Mouse (Mus musculus) gastrocnemius, adult 8-10 months (tissue): ENCODE measurements around the gene Ankrd13c. TPM values are rescaled to one million over a fixed set of nuclear protein-coding genes. Genes with fewer than 3 reads are reported as not detected.
A peak's percentile ranks its signal among the peaks of the same experiment; 100 is the strongest.
"Not testable (repeated sequence)": the region's sequence is repeated elsewhere in the genome, so short reads cannot be mapped to it uniquely, and the experiment has no call there.

Experiments
- DNase-seq, 2 experiments: peaks; one replicate each; pipeline ENCODE4 v3.0.0; 2022; ENCODE audit warnings: low spot score in 2 of 2
- total RNA-seq, 4 experiments: library from RNA; stranded (reverse); gene quantifications; 2 replicates each; pipeline ENCODE4 v1.2.4; 2022

The Ankrd13c gene
- total RNA-seq, result 10 to 100 TPM; 22.9 to 31.1 (median 25.7) TPM

DNA sequence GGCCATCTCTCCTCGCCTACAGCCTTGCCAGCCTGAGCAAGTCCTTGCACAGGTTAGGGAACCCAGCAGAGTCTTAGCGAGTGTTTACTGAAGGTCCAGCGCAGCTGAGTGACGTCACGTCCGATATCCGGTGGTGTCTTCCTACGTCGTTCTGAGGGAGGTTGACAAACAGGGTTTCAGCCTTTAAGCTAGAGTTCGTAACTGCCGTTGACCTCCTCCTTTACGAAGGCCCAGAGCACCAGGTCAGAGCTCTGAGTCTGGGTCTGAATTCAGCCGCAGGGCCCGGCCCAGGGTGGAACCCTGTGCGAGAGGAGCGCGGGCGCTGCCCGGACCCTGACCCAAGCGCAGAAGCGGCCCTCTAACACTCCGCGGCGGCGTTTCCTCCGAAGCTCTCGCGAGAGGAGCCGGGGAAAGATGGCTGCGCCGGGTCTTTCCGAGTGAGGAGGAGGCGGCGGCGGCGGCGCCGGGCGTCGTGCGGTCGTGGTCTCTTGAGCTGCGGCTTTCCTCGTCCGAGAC lies at the start of gene Ankrd13c:
Ankrd13c (plus strand) TSS at position 397 of the 516 bp plus-strand sequence.
- DNase-seq, result peak; percentile 80

DNA sequence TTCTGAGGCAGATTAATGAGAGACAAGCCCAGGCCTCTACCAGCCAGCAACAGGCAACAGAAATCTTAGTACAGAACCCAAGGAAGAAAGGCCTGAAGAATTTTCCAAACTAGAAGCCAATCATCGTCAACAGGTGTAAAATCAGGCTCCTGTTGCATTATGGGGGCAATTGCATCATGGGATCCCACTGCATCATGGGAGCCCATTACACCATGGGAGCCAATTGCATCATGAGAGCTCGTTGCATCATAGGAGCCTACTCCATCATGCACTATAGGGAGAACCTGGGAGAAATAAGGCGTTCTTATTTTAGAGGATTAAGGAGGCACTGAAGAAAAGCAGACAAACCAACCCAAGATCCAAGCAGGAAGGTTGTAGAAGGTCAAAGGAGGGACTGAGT lies 49.4 kb upstream of the Ankrd13c start:
- DNase-seq, result no peak

DNA sequence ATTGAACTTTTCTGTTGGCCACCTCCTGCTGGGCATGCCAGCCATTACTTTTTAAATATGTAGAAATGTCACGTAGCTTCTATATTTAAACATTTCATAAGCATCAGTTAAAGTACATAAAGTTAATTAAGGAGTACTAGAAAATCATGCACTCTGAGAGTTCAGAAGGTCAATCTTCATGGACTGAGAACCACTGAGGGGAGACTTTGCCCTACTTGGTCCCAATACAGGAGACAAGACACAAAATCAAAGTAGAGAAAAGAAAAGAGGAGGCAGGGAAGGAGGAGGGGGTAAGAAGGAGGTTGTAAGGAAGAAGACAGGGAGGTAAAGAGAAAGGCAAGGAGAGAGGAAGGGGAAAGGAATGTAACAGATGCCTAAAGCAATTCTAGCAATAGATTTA lies 47.1 kb upstream of the Ankrd13c start:
- no peak for DNase-seq

DNA sequence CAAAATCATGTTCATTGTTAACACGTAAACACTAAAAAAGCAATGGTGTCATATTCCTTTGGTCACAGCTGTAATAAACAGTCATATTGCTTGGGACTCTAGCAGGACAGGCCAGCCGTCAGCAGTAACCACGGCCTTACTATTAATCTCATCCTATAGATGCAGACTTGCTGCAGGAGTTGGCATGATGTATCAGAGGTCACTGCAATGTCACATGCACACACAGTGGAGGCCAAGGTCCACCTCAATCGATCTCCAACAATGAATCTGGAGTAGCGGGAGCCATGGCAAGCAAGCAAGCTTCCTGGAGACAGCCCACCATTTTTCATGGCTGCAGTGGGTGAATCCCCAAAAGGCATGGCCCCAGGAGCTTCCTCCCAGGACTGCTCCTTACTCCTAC lies 45.3 kb upstream of the Ankrd13c start:
- DNase-seq, result no peak

DNA sequence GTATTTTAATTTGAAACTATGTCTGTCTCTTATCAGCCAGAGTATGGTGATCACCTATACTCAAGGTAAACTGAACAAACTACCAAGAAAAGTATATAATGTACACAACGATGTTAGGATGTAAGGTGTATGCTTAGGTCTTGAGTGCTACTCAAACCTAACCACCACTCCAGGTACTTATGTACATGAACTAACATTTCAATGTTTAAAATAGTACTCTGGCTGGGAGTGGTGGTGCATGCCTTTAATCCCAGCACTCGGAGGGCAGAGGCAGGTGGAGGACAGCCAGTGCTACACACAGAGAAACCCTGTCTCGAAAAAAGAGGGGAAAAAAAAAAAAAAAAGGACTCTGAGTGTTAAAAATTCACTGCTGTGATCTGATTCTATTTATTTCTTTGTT lies 38.9 kb upstream of the Ankrd13c start:
- no peak for DNase-seq

DNA sequence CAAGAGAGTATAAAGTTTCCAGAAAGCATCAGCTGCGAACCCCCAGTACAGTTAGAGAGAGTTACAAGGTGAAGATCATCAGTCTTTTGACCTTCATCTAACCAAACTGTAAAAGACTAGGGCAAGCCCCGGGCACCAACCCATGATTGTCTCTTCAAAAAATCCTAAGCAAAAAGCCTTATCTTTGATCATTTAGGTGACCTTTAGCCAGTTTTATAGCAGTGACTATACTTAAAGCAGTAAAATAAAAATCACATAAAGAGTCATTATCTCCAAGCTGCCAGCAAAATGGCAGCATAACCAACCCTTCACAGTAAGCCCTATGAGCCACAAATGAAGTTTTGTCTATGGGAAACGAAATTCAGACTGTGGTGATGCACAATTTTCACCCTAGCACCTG lies 36.8 kb upstream of the Ankrd13c start:
- no peak for DNase-seq

DNA sequence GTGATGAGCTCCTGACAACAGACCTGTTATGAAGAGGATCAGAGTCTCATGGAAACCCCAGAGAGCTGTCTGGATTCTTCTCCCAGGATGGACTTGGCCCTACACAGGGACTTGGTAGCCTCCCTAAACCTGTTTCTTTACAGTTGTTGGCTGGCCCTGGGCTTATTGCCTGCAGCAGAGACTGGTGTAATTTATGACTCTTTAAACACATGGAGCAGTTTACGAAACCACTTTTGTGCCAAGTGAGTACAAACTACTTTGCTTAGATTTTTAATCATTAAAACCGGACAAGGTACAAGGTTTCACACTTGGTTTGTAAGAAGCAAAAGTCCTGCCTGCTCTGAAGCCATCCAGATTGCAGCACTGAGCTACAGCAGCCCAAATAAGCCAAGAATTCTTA lies 34.9 kb upstream of the Ankrd13c start:
- no peak for DNase-seq

DNA sequence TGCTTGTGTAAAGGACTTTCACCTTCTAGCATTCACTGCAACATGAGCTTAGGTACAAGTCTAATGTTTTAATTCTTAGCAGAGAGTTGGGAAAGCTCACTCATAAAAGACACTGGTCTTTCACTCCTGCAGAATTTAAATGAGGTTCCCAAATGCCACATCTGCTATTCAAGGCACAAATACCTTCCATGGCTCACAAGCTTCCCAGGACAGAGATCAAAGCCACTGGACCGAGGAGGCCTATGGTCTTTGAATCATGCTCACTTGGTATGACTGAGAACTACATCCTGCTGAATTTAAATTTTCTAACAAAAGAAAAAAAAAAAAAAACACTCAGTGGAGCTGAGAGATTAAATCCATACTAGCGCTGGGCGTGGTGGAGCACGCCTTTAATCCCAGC lies 30.7 kb upstream of the Ankrd13c start:
- no peak for DNase-seq

DNA sequence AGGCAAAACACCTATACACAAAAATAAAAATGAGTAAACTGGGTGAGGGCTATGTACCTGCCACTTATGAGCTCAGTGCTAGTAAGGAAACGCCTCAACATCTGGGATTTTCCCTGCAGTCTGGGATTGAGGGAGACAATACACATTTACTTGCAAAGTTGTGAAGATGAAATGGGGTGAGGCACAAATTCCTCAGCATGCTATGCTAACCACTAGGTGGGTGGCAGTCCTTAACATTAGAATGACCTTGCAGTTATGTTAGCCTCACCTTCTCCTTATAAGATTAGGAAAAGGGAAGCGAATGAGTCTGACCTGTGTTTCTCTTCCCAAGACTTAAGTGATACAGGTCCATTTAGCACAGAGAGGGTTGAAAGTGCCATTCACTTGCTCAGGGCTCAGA lies 25.7 kb upstream of the Ankrd13c start:
- DNase-seq, result no peak

DNA sequence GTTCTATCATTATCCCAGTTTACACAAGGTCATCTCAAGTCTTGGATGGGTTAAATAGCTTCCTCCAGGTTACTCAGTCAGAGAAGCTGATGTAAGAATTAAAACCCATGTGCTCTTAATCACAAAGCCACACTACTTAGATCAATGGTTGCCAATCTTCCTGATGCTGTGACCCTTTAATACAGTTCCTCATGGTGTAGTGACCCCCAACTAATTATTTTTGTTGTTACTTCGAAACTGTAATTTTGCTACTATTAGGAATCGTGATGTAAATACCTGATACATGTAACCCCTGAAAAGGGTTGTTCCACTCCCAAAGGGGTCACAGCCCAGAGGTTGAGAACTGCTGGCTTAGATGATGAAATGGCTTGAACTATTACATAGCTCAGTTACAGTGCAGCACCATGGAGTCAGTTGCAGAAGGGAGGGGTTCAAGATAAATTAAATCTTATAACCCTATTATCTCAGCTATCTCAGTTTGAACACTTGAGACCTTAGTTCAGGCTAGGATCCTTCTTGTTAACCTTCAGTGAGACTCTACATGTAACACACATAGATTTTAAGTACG lies 23.7 kb upstream of the Ankrd13c start:
- no peak for DNase-seq

DNA sequence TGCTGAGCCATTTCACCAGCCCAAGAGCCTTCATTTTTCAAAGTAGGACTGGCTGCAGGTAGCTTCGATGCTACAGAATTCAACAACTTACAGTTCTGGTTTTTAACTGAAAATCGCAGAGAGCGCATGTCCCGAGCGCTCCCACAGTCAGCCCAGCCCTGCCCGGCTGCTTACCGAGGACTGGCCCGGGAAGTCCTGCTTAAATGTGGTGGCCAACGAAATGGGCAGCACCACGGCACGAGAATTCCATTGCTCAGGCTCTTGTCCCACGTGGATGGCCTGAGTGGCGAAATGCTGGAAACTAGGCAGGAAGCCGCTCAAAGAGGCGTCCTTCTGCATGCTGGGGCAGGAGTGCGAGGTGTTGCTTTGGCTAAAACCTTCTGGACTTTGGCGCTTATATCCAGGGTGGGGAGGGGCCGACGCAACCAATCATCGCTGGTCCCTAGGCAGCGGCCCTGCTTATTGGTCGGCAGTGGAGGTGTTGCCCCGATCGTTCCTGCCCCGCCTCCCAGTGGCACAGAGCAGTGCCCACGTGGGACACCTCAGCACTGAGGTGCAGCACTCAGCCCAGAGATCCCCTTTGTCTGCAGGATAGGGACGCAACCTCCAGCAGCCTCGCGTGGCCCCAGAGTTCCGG lies 22.2 kb upstream of the Ankrd13c start, which contains the start of gene Cth:
Cth (minus strand) TSS at position 386 of the 637 bp plus-strand sequence.
- peak; percentile 77 to 90 for DNase-seq

DNA sequence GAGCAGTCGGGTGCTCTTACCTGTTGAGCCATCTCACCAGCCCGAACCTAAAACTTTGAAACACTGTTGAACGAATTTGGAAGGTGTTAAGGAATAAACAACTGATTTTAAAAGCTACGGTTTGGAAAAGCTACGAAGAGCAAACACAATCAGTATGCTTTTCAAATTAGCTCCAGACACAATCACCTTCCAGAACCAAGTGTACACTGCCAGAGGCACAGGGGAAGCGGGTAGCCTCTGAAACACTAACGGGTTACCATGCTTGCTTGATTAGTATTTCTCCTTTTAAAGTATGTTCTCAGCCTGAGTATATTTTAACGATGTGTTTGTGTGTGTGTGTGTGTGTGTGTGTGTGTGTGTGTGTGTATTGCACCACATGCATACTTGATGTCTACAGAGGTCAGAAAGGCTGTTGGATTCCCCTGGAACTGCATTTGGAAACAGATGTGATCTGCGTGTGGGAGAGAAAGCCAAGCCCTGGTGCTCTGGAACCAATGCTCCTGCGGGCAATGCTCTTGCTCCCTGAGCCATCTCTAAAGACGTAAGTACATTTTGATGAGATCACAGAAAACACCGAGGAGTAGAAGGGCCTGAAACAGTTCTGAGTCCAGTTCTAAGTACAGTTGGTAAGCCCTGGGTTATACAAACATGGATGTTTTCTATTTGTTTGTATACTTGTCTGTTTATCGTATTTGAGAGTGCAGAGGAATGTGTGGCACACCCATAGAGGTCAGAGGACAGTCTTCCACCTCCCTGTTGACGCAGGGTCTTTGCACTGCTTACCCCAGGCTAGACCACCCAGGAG lies 21.1 kb upstream of the Ankrd13c start:
- no peak for DNase-seq

DNA sequence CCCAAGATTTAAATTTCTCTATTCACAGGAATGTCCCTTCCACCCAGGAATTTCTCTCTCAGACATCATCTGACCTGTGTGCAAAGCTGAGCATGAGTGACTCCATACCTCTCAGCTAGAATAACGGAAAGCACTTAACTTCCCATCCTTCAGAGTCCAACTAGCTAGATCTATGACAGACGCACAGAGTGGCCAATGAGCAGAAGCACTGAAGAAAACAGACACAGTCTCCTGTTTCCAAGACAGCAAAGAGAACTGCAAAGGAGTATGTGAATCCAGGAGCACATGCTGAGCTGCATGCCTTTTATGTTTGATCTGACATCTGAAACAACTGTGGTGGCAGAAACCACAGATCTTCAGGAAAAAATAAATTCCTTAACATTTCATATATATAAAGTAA lies 20.3 kb upstream of the Ankrd13c start:
- DNase-seq, result no peak

DNA sequence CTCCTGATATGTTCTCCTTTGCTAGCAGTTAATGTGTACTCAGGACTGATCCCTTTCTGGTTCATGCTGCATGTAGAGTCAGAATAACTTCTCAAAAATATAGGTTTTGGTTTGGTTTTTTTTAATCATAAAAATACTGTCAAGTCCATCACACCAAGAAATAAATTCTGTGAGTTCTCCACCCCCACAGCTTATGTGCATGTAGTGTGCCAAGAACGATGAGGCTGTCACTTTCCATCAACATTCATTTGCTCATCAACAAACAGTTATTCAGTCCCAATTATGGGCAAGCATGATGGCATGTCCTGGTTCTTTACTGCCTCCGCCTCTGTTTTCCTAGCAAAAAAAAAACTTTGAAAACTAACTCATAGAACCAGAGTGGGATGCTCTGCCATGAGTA lies 18.3 kb upstream of the Ankrd13c start:
- no peak for DNase-seq

DNA sequence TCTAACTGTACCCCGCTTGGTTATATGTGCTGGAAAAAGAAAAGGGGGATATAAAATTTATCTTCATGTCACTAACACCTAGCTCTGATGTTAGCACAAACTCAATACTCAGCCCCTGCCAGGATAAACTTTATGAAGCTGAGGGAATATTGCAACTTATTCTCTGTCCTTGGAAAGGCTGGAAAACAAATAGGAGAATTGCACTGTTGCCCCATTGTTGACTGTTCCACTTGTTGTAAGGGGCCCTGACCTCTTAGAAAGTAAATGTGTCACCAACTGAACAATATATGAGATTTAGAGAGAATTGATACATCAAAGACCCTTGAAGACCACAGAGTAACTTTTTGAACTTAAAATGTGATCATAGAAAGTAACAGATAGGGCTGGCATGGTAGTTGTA lies 17.6 kb upstream of the Ankrd13c start:
- DNase-seq, result no peak

DNA sequence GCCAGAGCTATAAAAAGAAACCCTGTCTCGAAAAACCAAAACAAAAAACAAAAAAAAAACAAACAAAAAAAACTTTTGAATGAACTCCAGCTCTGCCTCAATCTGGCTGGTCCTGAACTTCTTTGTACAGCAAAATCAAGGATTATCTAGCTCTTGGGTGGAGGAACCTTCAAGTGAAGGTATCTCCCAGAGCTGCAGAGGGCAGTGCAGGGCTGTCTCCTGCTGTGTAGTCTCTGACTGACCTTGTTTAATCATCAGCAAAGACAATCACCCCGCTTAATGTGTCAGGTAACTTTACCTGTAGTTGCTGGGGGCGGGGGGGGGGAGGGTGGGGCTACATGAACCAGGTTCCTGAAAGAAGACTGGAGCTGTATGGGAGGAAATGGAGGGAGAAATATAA lies 15.4 kb upstream of the Ankrd13c start:
- DNase-seq, result no peak

DNA sequence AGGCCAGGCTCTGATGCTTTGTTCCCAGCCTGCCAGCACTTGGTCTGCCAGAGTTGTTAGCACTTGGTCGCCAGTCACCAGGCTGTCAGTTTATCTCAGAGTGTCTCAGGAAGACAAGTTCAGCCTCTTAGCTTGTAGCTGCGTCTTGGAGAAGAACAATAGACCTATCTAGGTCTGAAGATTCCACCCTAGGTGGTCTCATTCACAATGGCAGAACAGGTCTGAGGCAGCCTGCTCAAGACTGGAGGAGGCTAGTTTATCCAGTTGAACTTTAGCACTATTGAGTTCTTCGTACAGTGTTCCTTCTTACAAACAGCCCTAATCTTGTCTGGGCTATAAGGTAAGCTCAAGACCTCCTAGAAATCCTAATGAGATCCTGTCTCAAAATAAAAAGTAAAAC lies 15.0 kb upstream of the Ankrd13c start:
- no peak for DNase-seq

DNA sequence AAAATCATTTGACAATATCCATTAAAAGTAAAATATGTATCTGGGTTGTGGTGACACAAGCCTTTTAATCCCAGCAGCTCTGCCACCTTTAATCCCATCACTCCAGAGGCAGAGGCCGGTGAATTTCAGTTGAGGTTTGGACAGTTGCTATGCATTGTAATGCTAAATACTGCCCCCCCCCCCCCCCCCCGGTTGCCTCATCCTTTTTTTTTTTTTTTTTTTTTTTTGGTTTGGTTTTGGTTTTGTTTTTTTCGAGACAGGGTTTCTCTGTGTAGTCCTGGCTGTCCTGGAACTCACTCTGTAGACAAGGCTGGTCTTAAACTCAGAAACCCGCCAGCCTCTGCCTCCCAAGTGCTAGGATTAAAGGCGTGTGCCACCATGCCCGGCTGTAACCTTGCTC lies 13.8 kb upstream of the Ankrd13c start:
- not testable (repeated sequence) for DNase-seq

DNA sequence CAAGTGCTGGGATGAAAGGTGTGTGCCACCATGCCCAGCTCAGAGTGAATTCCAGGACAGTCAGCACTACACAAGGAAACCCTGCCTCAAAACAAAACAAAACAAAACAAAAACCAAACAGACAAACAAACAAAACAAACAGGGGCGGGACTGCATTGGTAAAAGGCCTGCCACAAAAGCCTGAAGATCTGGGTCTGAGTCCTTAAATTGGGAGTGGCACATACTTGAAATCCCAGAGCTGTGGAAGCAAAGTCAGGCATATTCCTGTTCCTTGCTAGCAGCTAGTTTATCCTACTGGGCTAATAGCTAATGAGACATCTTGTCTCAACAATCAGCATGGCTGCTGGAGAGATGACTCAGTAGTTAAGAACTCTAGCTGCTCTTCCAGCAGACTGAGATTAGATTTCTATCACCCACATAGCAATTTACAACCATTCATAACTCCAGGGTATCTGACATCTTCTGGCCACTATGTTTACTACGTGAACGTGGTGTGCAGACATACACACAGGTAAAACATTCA lies 12.7 kb upstream of the Ankrd13c start:
- no peak for DNase-seq

DNA sequence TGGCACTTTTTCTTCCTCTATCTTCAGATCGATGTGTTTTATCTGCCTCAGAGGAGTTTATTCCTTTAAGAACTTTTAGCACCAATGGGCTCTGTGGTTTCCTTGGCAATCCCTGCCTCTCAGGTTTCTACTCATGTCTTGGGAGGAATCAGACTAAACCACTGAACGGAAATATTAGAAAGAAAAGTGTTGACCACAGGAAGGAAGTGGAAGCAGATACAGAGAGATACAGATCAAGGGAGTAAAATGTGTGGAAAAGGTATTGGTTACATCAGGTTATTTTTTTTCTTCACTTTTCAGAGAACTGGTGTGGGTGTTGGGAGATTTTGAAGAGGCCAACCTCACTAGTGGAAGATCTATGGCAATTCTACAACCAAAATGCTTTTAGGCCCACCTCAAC lies 8.5 kb upstream of the Ankrd13c start:
- no peak for DNase-seq

DNA sequence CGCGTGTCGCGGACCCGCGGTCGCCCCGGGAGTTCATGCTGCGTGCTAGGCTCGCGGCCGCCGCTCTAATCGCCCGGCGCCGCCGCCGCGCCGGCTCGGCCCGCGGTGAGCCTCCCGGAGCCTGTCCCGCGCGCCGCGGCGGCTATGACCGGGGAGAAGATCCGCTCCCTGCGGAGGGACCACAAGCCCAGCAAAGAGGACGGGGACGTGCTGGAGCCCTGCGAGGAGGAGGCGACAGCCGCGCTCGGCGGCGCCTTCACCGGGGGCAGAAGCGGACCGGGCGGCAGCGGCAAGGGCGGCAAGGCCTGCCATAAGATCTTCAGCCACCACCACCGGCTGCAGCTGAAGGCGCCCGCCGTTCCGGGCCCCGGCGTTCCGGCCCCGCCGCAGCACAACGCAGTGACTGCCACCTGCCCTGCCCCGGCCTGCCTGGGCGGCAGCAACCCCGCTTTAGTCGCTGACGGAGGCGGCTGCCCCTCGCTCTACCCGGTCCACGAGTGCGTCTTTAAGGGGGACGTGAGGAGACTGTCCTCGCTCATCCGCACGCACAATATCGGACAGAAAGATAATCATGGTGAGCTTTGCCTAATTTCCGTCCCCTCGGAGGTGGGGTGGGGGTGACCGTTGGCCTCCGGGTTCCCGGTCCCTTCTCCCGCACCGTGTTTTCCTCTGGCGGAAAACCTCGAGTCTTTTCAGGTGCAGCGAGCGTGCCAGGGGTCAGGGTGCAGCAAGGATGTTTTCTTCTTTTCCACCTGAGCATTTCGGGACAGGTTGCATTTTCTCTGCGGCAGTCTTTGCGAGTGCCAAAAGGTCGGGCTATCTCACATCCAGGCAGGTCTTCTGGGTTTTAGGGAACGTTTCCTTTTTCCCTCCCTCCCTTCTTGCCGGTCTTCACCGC lies 593 bp downstream of the Ankrd13c start:
- DNase-seq, result peak in 1 of 2 experiments; percentile 9
